Mouse (Mus musculus) midbrain, embryonic 12.5 days (tissue): ENCODE data around the gene Fam83c. TPM values are rescaled to one million over a fixed set of nuclear protein-coding genes. Genes with fewer than 3 reads are reported as not detected.
"Not testable (repeated sequence)": the region's sequence is repeated elsewhere in the genome, so short reads cannot be mapped to it uniquely, and the experiment has no call there.

Experiments
- ATAC-seq: fragments of 200-750 bp; cut with Nextera tagmentation; 2 replicates; pipeline ENCODE4 v1.8.0; 2017; ENCODE audit warnings: low read depth, moderate TSS enrichment, moderate library complexity; ENCODE audit not compliant: low FRiP score
- H3K27ac ChIP-seq: fragments of 300-500 bp; sonication (generic); replicated peaks from 2 replicates; pipeline ENCODE4 v1.5.1; 2016; ENCODE audit warnings: mild to moderate bottlenecking
- H3K27me3 ChIP-seq: fragments of 300-500 bp; sonication (generic); 2 replicates; pipeline ENCODE4 v1.6.1; 2016; ENCODE audit warnings: mild to moderate bottlenecking
- H3K36me3 ChIP-seq: fragments of 300-500 bp; sonication (generic); 2 replicates; pipeline ENCODE4 v1.6.1; 2016
- H3K4me1 ChIP-seq: fragments of 300-500 bp; sonication (generic); 2 replicates; pipeline ENCODE4 v1.6.1; 2016
- H3K4me2 ChIP-seq: fragments of 300-500 bp; sonication (generic); replicated peaks from 2 replicates; pipeline ENCODE4 v1.6.1; 2016; ENCODE audit warnings: mild to moderate bottlenecking, moderate library complexity
- H3K4me3 ChIP-seq: fragments of 300-500 bp; sonication (generic); 2 replicates; pipeline ENCODE4 v1.5.1; 2016; ENCODE audit warnings: mild to moderate bottlenecking
- H3K9ac ChIP-seq: fragments of 300-500 bp; sonication (generic); replicated peaks from 2 replicates; pipeline ENCODE4 v1.6.1; 2016; ENCODE audit warnings: mild to moderate bottlenecking, moderate library complexity
- H3K9me3 ChIP-seq: fragments of 300-500 bp; sonication (generic); 2 replicates; pipeline ENCODE4 v1.6.1; 2016; ENCODE audit warnings: mild to moderate bottlenecking
- WGBS: fragments of 180-500 bp; shearing (Covaris S2); methylation state at CpG from one replicate; pipeline ENCODE4 v1.1.7; 2016; 5-methylcytosine and 5-hydroxymethylcytosine counted together
- polyA plus RNA-seq: library from polyadenylated mRNA; unstranded; fragments of >200 nt; fragmentation: Nextera tagmentation; extraction: Ambion mirVana; gene quantifications from 2 replicates; pipeline ENCODE4 v1.2.1, GENCODE M21; 2016

Gene Fam83c
- polyA plus RNA-seq, 1 experiment from 2014 or later = 0.47 TPM

GRCm38 (mm10) chr2:155860102-155860501 is 25.4 kb upstream of the Fam83c start:
- 82% methylated on average over 7 of the region's 7 CpGs for WGBS
- ATAC-seq = no peak
- Histone ChIP-seq H3K4me3 (no peak overlapping the region), H3K27ac (no peak overlapping the region), H3K27me3 (no peaks in the 10 kb centered on the region), H3K4me1 (peaks cover 12% of the 10 kb centered on the region; the same call in 1 of the 2 replicates), H3K9ac (no peak overlapping the region), H3K4me2 (no peak overlapping the region), H3K36me3 (0 out of 2 replicates have a peak, but pooled peaks cover 23% of the 10 kb centered on the region), H3K9me3 (no peaks in the 10 kb centered on the region)

GRCm38 (mm10) chr2:155852536-155852935 is 17.9 kb upstream of the Fam83c start:
- peaks cover 43% of the 10 kb centered on the region for H3K36me3 ChIP-seq
- no peak overlapping the region for H3K27ac ChIP-seq
- H3K4me1 ChIP-seq = no peaks in the 10 kb centered on the region
- no peak for ATAC-seq
- no peaks in the 10 kb centered on the region for H3K9me3 ChIP-seq
- no peak overlapping the region for H3K4me2 ChIP-seq
- no peaks in the 10 kb centered on the region for H3K27me3 ChIP-seq
- H3K9ac ChIP-seq = no peak overlapping the region
- no peak overlapping the region for H3K4me3 ChIP-seq
- 85% methylated on average over 5 of the region's 5 CpGs for WGBS

- H3K36me3 ChIP-seq = peaks cover 51% of the 10 kb centered on the region
- H3K9me3 ChIP-seq = no peaks in the 10 kb centered on the region
- 84% methylated on average over 7 of the region's 7 CpGs for WGBS
- no peak overlapping the region for H3K4me2 ChIP-seq
- no peak for ATAC-seq
- no peak overlapping the region for H3K27ac ChIP-seq
- no peak overlapping the region for H3K4me3 ChIP-seq
- no peaks in the 10 kb centered on the region for H3K4me1 ChIP-seq
- no peak overlapping the region for H3K9ac ChIP-seq
- H3K27me3 ChIP-seq = no peaks in the 10 kb centered on the region
Observed at GRCm38 (mm10) chr2:155850120-155850519, 15.5 kb upstream of the Fam83c start.

GRCm38 (mm10) chr2:155849464-155849863 is 14.8 kb upstream of the Fam83c start:
- no peak for ATAC-seq
- Histone ChIP-seq H3K9ac (no peak overlapping the region), H3K9me3 (no peaks in the 10 kb centered on the region), H3K27me3 (no peaks in the 10 kb centered on the region), H3K4me2 (no peak overlapping the region), H3K27ac (no peak overlapping the region), H3K36me3 (peaks cover 51% of the 10 kb centered on the region), H3K4me1 (no peaks in the 10 kb centered on the region), H3K4me3 (no peak overlapping the region)
- WGBS = 70% methylated on average over 7 of the region's 7 CpGs

GRCm38 (mm10) chr2:155848291-155848690 is 13.6 kb upstream of the Fam83c start:
- Histone ChIP-seq H3K9ac (no peak overlapping the region), H3K27ac (no peak overlapping the region), H3K4me3 (no peak overlapping the region), H3K4me2 (no peak overlapping the region), H3K9me3 (no peaks in the 10 kb centered on the region), H3K36me3 (peaks cover 51% of the 10 kb centered on the region), H3K4me1 (no peaks in the 10 kb centered on the region), H3K27me3 (no peaks in the 10 kb centered on the region)
- ATAC-seq = no peak
- WGBS = 37% methylated on average over 6 of the region's 6 CpGs

GRCm38 (mm10) chr2:155846930-155847329 is 12.3 kb upstream of the Fam83c start:
- no peaks in the 10 kb centered on the region for H3K27me3 ChIP-seq
- no peak overlapping the region for H3K4me3 ChIP-seq
- WGBS = 85% methylated on average over 8 of the region's 8 CpGs
- H3K27ac ChIP-seq = no peak overlapping the region
- no peaks in the 10 kb centered on the region for H3K9me3 ChIP-seq
- peaks cover 49% of the 10 kb centered on the region for H3K36me3 ChIP-seq
- ATAC-seq = no peak
- no peak overlapping the region for H3K4me2 ChIP-seq
- H3K9ac ChIP-seq = no peak overlapping the region
- no peaks in the 10 kb centered on the region for H3K4me1 ChIP-seq

GRCm38 (mm10) chr2:155838961-155839360 is 4.3 kb upstream of the Fam83c start:
- Histone ChIP-seq H3K27ac (no peak overlapping the region), H3K4me2 (no peak overlapping the region), H3K4me3 (no peak overlapping the region), H3K4me1 (no peaks in the 10 kb centered on the region), H3K27me3 (no peaks in the 10 kb centered on the region), H3K9me3 (no peaks in the 10 kb centered on the region), H3K36me3 (no peaks in the 10 kb centered on the region), H3K9ac (no peak overlapping the region)
- 89% methylated on average over 4 of the region's 4 CpGs for WGBS
- ATAC-seq = no peak

GRCm38 (mm10) chr2:155837961-155838360 is 3.3 kb upstream of the Fam83c start:
- H3K9me3 ChIP-seq = no peaks in the 10 kb centered on the region

GRCm38 (mm10) chr2:155832087-155832486 is 2.6 kb downstream of the Fam83c start:
- not testable (repeated sequence) for H3K27me3 ChIP-seq, H3K4me2 ChIP-seq, H3K27ac ChIP-seq, H3K9me3 ChIP-seq, ATAC-seq, H3K4me1 ChIP-seq, H3K36me3 ChIP-seq, H3K4me3 ChIP-seq, H3K9ac ChIP-seq
- 76% methylated on average over 1 of the region's 1 CpGs for WGBS

More at GRCm38 (mm10) chr2:155837961-155838360, 3.3 kb upstream of the Fam83c start:
- Histone ChIP-seq H3K4me2 (no peak overlapping the region), H3K4me1 (no peaks in the 10 kb centered on the region), H3K27me3 (no peaks in the 10 kb centered on the region), H3K36me3 (no peaks in the 10 kb centered on the region), H3K4me3 (no peak overlapping the region), H3K9ac (no peak overlapping the region), H3K27ac (no peak overlapping the region)
- 75% methylated on average over 3 of the region's 3 CpGs for WGBS
- ATAC-seq = no peak

- H3K9ac ChIP-seq = no peak overlapping the region
- H3K27ac ChIP-seq = no peak overlapping the region
- WGBS = 62% methylated on average over 9 of the region's 9 CpGs
- no peaks in the 10 kb centered on the region for H3K27me3 ChIP-seq
- no peak overlapping the region for H3K4me3 ChIP-seq
- H3K4me2 ChIP-seq = no peak overlapping the region
- no peak for ATAC-seq
- H3K4me1 ChIP-seq = peaks cover 9% of the 10 kb centered on the region
- H3K9me3 ChIP-seq = no peaks in the 10 kb centered on the region
- H3K36me3 ChIP-seq = no peaks in the 10 kb centered on the region
Observed at GRCm38 (mm10) chr2:155831302-155831701, 3.4 kb downstream of the Fam83c start.

GRCm38 (mm10) chr2:155830841-155831240 is 3.8 kb downstream of the Fam83c start:
- 93% methylated on average over 8 of the region's 8 CpGs for WGBS
- H3K9ac ChIP-seq = no peak overlapping the region
- no peak overlapping the region for H3K27ac ChIP-seq
- H3K36me3 ChIP-seq = no peaks in the 10 kb centered on the region
- no peak for ATAC-seq
- no peak overlapping the region for H3K4me2 ChIP-seq
- H3K4me1 ChIP-seq = peaks cover 10% of the 10 kb centered on the region
- no peaks in the 10 kb centered on the region for H3K27me3 ChIP-seq
- no peak overlapping the region for H3K4me3 ChIP-seq
- H3K9me3 ChIP-seq = no peaks in the 10 kb centered on the region

GRCm38 (mm10) chr2:155826630-155827424 is 7.8 kb downstream of the Fam83c start, which contains the start of gene Eif6:
Gene Eif6 (minus strand): TSS chr2:155826925.
- H3K9ac ChIP-seq = peak within 1 kb of the TSS; percentile 88
- H3K4me3 ChIP-seq = peak within 1 kb of the TSS; percentile 96
- H3K27ac ChIP-seq = peak within 1 kb of the TSS; percentile 77
- H3K36me3 ChIP-seq = peaks cover 22% of the 10 kb centered on the region
- no peaks in the 10 kb centered on the region for H3K9me3 ChIP-seq
- 6% methylated on average over 27 of the region's 27 CpGs for WGBS
- peaks cover 18% of the 10 kb centered on the region for H3K4me1 ChIP-seq
- no peaks in the 10 kb centered on the region for H3K27me3 ChIP-seq
- H3K4me2 ChIP-seq = peak within 1 kb of the TSS; percentile 92
- peak; percentile 92 for ATAC-seq
